Mouse (Mus musculus): ENCODE results near the gene Avp. TPM values are rescaled to one million over a fixed set of nuclear protein-coding genes. Genes with fewer than 3 reads are reported as not detected.
A peak's percentile ranks its signal among the peaks of the same experiment; 100 is the strongest.

The Avp gene
- not detected for total RNA-seq (2021)
- long read RNA-seq, experiment 1: 0 reads
- long read RNA-seq, experiment 2: 0 reads

DNA sequence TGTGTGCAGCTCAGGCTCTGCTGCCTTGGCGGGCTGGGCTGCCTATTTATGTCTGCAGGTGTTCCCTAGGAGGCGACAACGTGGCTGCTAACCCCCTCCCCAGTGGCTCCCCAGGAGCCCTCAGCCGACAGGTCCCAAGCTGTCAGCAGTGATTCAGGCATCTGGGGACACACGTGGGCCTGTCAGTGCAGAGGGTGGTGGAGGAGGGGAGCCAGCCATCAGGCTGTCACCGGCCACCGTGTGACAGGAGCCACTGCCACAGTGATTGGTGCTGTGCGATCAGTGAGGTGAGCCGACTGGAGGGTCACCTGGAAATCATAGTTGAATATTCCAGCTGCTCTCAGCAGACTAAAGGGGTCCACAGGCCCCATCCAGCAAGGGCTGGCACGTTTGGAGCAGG, at the start of gene Avp:
Avp (minus strand) TSS at position 3 of the 400 bp plus-strand sequence.
- DNase-seq: no peak

DNA sequence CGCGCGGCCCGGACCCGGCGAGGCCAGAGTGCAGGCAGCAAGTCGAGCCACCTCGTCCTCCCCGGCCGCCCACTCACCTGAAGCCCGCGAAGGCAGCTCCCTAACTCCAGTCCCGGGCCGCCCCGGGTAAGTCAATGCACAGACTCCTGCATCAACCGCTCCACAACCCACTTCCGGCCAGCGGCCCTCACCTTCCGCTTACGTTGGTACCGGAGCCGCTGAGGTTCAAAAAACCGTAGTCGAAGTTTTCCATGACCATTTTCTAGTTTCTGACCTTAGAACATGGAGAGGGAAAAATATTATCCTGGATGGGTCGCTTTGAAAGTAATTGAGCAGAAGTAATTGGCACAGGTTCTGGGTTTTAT, 47.5 kb upstream of the Avp start, which contains the start of the genes Fastkd5 and Ubox5:
Fastkd5 (minus strand) TSS at position 189 of the 365 bp plus-strand sequence.
Ubox5 (minus strand) TSS at position 200 of the 365 bp plus-strand sequence.
- peak; percentile 92 to 93 for DNase-seq

DNA sequence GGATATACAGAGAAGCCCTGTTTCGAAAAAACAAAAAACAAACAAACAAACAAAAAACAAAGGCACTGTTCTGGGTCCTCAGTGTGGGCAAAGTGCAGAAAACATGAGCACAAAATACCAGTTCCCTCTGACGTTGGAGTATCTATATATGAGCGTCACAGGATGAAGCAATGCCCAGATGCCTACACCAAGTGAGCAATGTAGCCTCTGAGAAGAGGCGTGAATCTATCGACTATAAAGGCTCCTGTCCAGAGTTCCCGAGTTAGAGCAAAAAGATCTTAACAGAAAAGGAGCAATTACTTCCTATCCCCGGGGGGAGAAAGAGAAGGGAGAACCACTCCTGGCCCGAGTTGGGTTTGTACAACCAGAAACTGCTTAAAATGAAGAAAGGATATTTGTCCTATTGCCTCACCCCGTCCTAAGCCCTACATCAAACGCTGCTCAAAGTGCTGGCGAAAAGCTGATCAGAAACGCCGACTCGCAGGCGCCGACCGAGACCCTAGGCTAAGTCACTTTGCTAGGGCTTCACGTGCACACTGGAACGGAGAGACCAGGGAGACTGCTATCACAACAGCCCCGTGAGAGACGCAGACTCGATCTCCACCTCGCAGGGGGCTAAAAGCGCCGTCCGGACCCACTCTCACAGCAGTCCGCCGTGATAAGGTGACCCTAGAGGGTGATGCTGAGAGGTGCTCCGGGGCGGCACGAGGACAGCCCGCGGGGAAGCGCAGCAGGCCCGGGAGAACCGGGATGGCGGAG, 46.9 kb upstream of the Avp start:
- DNase-seq: peak in 1 of 2 experiments; percentile 23

DNA sequence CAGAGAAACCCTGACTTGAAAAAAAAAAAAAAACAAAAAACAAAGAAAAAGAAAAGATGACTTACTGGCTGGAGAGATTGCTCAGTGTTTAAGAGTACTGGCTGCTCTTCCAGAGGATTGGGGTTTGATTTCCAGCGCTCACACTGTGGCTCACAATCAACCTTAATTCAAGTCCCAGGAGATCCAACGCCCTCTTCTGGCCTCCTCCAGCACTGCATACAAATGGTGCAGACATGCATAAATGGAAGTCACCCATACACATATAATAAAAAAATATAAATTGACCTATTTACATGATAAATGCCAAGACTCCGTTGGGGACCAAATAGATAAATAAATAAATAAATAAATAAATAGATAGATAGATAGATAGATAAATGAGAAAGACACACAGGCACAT, 46.1 kb upstream of the Avp start:
- no peak for DNase-seq

DNA sequence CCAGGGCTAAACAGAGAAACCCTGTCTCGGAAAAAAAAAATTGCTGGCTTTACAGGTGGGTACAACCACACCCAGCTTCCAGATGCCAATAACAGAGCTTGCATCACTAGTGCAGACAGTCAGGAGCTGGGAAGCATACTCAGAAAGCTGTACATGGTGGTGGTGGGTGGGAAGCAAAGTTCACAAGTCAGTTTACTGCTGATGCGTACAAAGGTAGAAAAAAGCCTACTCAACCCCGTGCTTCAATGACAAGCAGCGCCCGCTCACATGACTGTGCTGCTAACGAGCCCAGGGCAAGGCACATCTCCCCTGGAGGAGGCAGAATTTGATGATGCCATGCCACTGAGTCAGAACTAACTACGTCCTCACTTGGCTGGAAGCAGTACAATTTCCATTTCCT, 36.6 kb upstream of the Avp start:
- DNase-seq: no peak

DNA sequence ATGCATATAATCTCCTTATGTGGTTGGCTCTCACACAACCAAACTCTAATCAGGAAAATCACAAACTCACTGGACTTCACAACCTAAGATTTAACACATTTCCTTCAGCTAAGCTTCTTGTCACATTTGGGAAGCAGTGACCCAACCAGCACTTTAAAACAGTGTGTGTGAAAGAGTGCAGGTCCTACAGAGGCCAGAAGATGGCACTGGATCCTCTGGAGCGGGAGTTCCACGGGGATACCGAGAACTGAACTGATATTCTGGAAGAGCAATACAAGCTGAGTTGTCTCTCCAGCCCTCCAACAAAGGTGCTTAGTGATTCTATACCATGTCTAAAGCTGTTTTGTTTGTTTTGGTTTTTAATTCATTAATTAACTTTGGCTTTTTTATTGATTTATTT, 30.7 kb upstream of the Avp start:
- DNase-seq: peak; percentile 22 to 39

DNA sequence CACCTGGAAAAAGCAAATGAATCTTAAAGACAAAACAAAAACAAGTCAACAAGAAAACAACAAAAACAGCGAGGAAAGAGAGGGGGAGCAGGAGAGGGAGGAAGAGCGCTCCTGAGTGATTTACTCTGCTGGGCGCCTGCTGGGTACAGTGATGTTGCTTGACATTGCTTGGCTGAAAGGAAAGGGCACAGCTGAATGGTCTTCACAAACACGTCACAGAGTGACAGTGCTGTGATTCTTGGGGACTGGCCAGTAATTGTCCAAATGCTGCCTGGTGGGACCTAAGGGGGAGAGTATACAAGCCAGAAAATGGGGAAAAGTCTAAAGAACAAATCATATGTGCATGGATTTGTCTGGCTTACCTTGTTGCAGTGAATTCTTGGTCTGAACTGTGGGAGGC, 19.8 kb upstream of the Avp start:
- DNase-seq: no peak

DNA sequence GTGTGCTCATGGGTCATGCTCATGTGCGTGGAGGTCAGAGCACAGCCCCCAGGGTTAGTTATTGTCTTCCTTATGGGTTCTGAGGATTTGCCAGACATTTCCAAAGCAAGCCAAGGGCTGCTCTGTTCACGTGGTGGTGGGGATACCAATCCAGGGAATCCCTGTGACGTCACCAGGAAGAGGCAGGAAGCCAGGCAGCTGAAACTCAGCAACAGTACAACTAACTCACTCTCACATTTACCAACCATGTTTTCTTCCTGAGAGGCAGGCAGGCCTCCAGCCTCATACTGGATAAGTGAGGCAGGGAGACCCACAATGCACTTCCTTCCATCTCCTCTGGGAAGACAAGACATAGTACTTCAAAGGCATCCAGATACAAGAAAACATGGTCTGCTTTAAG, 16.0 kb upstream of the Avp start:
- DNase-seq: no peak

DNA sequence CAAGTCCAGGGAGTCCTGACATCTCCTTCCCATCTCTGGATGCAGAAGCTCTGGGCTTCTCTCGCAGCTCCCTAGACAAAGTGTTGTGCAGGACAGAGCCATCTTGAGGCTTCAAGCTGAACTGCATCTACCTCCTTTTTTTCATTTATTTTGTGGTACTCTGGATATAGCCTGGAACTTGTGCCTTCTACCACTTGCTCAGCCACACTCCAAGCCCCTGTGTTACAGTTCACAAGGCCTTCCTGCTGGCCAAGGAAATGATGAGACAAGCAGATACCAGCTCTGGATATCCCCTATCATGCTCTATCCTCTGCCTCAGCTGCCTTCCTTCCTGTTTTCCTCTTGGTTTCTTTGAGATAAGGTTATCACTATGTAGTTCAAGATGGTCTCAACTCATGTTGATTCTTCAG, 15.3 kb upstream of the Avp start:
- peak in 1 of 2 experiments; percentile 29 for DNase-seq

DNA sequence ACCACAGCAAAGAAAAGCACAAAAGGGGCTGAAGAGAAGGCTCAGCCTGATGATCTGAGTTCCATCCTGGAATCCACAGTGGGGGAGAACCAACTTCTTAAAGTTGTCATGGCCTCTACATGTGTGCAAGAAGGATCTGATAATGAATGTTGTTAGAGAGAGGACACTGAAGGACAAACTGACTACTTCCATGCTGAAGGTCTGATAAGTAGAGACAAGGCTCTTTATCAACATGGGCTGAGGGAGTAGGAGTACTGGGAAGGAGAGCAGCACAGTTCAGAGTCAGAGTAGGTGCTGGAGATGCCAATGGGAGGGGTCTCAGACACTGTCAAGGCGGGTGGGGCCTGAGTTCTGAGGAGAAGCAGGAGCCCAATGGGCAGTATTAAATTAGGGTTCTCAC, 13.2 kb upstream of the Avp start:
- no peak for DNase-seq

DNA sequence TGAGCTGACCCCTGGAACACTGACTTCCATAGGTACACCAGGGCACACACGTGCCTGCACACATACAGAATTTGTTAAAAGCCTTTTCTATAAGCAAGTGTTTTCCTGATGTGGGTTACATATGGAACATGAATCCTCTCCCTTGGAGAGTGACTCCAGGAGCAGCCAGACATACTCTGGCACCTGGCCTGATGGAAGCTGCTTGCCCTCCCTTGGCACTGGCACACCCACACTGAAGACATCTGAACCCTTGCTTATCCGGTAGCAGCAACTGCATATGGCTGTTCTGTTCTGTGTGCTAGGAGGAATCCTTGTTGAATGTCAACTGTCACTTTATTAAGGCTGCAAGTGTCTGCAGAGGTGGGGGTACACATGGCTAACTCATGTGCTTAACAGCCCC, 8.7 kb upstream of the Avp start:
- no peak for DNase-seq

DNA sequence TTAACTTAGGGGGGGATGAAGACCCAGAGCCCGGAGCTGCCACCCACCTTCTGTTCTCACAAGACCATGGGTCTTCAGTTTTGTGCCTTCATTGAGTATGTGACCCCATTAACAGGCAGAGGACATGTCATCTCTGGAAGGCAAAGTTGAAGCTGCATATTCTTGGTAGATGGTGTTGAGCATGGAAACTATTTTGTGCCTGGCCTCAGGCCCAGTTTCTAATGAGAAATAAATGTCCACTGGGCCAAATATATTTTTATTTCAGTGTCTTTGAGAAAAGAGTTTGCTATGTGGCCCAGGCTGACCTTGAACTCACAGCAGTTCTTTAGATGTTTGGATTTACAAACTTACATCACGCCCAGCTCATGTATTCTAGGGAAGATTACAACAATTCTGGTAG, 7.4 kb upstream of the Avp start:
- no peak for DNase-seq

DNA sequence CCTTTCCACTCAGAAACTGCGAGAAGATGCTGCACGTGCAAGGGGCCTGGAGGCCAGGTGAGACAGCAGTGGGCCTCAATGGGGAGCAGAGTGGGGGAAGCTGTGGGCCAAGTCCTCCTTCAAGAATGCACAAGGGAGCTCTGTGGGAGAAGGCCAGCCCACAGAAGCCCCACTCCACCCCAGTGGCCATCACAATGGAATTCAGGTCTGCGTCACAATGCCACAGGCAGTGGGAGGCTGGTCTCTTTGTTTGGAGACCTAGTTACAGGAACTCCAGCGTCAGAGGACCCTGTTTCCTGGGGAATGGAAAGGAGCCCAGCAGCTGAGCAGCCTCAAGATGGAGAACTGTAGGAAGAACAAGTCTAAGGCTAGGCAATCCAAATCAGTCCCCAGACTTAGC, 6.8 kb upstream of the Avp start:
- DNase-seq: no peak

DNA sequence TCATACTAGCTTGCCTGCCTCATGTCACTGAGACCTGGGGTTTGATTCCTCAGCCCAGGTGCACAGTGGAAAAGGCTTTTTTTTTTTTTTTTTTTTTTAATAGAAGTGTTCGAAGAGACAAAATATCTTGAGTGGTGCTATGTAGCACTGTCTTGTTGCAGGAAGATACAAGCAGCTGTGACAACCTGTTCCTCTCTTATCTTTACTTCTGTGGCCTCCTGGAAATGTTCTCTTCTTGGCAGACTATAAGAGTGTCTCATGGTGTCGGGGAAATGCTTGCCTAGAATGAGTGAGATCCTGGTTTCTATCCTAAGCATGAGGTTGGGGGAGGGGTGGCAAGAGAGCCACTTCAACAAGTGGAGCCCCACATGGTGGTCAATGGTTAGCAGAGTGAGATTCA, 6.0 kb upstream of the Avp start:
- DNase-seq: no peak

DNA sequence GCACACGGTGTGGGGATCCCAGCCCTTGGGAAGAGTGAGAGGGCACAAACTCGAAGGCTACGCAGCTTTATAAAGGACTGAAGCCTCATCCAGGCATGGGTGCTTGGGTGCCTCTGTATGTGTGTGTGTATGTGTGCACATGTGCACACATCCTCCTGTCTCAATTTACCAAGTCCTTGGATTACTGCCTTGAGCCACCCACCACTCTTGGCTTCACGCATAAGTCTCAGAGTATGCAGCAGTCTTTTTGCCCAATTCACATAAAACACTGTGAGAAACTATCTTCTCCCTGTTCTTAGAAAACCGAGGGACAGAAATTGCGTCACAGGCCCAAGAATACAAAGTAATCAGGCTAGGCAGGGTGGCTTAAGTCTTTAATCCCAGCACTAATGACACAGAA, 3.7 kb upstream of the Avp start:
- no peak for DNase-seq

DNA sequence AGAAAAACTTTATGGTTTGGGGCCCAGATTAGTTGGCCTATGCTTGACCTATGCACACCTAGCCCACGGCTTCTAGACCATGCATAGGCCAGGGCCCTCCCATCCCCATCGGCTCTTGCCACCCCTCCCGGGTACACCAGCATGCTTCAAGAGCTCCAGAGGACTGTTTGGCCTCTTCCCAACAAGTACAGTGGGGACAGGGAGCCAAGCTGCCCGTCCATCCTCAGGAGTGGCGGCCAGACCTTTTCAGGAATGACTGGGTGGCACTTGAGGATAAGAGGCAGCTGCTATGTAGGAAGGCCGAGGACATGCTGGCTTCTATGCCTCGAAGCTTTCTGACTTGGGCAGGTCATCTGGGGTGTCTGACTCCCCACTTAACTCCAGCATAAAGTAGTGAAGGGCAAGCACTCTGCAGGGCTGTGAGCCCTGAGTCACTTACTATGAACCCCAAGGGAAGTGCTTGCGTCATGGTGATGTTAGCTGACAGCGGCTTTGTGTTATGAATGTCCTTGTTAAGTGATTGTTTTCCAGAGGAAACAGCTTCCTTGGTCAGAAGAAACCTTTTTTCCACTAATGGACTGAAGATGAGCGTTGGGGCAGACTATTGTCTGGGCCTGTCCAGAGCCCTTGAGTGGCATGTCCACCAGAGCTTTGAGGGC, 1.7 kb upstream of the Avp start:
- DNase-seq: peak in 1 of 2 experiments; percentile 39

DNA sequence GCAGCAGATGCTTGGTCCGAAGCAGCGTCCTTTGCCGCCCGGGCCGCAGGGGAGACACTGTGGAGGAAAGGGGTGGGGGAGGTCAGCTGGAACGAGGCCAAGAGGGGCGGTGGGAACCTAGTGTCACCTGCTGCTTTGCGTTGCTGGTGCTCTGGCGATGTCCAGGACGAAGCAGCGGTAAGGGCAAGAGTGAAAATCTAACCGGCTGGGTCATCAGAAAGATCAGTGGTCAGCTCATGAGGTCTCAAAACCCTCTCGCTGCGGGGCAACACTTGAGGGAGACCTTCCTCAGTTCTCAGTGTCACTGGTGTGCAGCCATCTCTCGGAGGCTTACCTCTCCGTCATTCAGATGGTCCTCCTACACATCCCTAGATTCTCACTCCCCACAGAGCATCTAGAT, 1.2 kb downstream of the Avp start:
- no peak for DNase-seq

DNA sequence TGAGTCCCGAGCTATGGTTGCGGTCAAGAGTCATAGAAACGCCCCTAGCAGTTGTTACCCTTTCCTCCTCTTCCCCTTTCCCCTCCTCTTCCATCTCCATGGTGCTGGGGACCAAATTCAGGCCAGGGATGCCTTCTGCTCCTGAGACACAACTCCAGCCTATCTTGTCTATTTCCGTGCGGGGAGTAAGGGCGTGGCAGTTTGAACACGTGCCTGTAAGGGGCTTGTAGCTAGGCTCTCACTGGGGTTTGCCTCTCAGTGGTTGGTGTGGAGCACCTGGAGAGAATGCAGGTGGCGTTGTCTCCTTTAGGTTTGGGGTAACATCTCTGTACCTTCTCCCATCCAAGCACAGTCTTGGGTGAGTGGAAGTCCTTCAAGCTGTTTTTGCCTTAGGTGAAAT, 2.6 kb downstream of the Avp start:
- DNase-seq: no peak

DNA sequence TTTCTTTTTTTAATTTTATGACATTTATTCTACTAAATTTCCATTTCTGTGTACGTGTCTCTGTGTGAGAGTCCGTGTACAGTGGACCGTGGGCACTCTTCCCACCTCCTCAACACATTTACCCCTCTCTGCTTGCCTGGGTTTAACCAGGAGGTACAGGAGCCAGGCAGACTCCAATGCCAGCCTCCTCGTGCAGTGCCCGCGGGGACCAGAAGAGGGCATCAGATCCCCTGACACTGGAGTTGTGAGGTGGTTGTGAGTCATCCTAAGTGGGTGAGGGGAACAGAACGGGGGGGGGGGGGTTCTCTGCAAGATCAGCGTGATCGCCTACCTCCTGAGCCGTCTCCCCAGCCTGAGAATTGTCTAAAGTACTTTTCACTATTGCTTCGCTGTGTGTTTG, 4.2 kb downstream of the Avp start:
- DNase-seq: peak; percentile 84 to 85

DNA sequence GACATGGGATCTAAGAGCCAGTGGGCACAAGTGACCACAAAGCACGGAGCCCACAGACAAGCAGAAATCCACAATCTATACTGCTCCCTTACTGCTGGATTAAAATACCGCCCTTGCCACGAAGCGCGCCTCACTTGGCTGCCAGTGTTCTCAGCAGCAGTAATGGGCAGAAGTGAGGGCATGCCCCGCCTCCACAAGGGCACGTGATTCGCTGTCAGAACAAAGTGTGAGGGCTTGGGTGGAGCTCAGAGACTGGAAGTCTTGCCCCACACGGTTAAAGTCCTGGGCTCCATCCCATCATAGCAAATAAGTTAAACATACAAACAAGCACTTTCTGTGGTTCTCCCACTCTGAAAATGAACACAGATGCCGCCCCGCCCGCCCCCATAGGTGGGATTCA, 4.7 kb downstream of the Avp start:
- peak; percentile 69 to 78 for DNase-seq

DNA sequence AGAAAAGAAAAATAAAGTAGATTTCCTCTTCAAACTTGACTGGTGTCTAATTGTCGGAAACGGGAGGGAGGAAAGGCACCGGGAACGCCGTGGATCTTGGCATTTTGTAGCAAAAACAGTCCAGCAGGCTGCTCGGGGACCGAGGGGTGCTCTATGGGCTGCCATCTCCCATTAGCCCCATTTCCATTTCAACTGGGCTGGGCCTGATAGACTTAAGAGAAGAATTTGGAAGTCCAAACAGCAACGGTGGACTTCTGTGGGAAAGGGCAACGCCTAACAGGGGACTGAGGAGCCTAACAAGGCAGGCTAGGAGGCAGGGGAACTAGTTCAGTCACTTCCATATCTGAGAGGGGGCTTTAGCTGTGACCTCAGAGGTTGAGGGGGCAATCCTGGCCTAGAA, 5.3 kb downstream of the Avp start:
- DNase-seq: no peak

DNA sequence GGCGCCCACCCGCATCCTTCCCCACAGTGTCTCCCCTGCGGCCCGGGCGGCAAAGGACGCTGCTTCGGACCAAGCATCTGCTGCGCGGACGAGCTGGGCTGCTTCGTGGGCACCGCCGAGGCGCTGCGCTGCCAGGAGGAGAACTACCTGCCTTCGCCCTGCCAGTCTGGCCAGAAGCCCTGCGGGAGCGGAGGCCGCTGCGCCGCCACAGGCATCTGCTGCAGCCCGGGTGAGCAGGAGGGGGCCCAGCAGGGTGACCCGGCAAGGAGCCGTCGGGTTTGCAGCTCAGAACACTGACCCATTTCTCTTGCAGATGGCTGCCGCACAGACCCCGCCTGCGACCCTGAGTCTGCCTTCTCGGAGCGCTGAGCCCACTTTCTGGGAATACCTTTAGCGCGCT, 5.8 kb downstream of the Avp start:
- DNase-seq: peak; percentile 21 to 37

DNA sequence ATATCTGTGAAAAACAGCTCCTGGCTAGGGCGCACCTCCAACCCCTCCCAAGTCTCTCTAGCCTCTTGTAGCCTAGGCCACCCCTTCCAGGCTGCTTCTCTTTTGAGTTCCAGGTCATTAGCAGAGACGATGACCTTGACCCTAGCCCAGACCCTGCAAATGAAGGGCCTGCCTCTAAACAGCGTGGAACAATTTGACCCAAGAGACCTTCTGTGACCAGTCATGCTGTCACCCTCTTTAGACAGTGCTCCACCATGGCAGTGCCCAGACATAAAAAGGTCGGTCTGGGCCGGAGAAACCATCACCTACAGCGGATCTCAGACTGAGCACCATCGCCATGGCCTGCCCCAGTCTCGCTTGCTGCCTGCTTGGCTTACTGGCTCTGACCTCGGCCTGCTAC, 6.5 kb downstream of the Avp start, which contains the start of gene Oxt:
Oxt (plus strand) TSS at position 301 of the 400 bp plus-strand sequence.
- no peak for DNase-seq

DNA sequence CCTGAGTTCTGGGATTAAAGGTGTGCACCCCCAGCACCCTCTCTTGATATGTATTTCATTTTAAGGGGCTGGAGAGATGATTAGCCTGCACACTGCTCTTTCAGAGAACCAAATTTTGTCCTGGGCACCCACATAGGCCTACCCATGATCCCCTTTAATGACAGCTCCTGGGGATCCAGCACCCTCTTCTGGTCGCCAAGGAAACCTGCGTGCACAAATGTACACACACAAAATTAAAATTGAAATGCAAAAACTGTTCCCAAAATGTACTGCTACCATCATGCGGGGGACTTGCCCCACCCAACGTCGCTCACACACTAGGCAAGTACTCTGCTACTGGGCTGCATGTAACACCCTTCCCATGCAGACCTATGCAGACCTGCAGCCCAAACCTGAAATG, 7.4 kb downstream of the Avp start:
- no peak for DNase-seq
